Mouse (Mus musculus) activated CD4-positive, CD25-positive, alpha-beta regulatory T cell, adult 4 months (primary cell): ENCODE measurements at regions not wholly inside any gene's neighbourhood (a gene's known extent, or its start where the extent isn't known, plus 50 kb on each side); places are given as distances from the start of the nearest gene placed in this dataset.
A peak's percentile ranks its signal among the peaks of the same experiment; 100 is the strongest.
"Not testable (repeated sequence)": the region's sequence is repeated elsewhere in the genome, so short reads cannot be mapped to it uniquely, and the experiment has no call there.

Source experiments
- ATAC-seq: one replicate; pipeline ENCODE4 v1.8.0; 2017

- ATAC-seq: no peak
These were observed 84.1 kb upstream of the Trim2 start for GRCm38 (mm10) chr3:84390769-84391168.

GRCm38 (mm10) chr3:84388486-84388885, 81.8 kb upstream of the Trim2 start:
- peak; percentile 75 for ATAC-seq

GRCm38 (mm10) chr3:84385656-84386055, 79.0 kb upstream of the Trim2 start:
- ATAC-seq: no peak

GRCm38 (mm10) chr3:84383559-84383958, 76.9 kb upstream of the Trim2 start:
- no peak for ATAC-seq

- not testable (repeated sequence) for ATAC-seq
These were observed 76.4 kb upstream of the Trim2 start for GRCm38 (mm10) chr3:84383038-84383437.

- no peak for ATAC-seq
These were observed 75.3 kb upstream of the Trim2 start for GRCm38 (mm10) chr3:84382006-84382405.

GRCm38 (mm10) chr3:84378987-84379556, 72.4 kb upstream of the Trim2 start:
- ATAC-seq: no peak

- ATAC-seq: no peak
These were observed 69.8 kb upstream of the Trim2 start for GRCm38 (mm10) chr3:84376510-84376909.

GRCm38 (mm10) chr3:84375832-84376231, 69.2 kb upstream of the Trim2 start:
- ATAC-seq: no peak

- ATAC-seq: no peak
These were observed 65.2 kb upstream of the Trim2 start for GRCm38 (mm10) chr3:84371842-84372241.

- ATAC-seq: no peak
These were observed 60.6 kb upstream of the Trim2 start for GRCm38 (mm10) chr3:84367145-84367740.

GRCm38 (mm10) chr3:84358672-84359071, 52.0 kb upstream of the Trim2 start:
- ATAC-seq: no peak

- no peak for ATAC-seq
These were observed 50.0 kb upstream of the Trim2 start for GRCm38 (mm10) chr3:84356690-84357014.
